Mouse (Mus musculus) c-Kit-positive CD71-positive TER-119-negative erythroid progenitor cells, embryonic 14.5 days (primary cell): ENCODE results near the gene Coa3.
A peak's percentile ranks its signal among the peaks of the same experiment; 100 is the strongest.

Experiments
- DNase-seq: peaks from one replicate; pipeline ENCODE4 v3.0.0-alpha.2; 2013; ENCODE audit warnings: low read depth

Gene Coa3

DNA sequence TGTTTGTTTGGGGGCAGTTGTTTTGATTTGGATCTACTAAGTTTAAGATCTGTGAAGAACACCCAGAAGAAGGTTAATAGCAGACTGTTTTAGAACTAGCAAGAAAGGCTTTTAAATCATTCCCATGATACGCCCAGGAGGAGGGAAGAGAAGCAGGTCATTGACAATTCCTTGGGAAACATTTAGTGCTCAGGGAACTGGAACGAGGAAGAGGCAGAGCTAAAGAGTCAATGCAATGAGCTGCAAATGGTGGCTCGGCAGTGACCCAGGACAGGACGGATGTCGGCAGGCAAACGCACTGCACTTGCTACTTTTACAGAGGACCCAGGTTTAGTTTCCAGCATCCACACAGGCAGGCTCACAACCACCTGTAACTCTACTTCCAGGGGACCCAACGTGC lies 1.9 kb upstream of the Coa3 start:
- no peak for DNase-seq

DNA sequence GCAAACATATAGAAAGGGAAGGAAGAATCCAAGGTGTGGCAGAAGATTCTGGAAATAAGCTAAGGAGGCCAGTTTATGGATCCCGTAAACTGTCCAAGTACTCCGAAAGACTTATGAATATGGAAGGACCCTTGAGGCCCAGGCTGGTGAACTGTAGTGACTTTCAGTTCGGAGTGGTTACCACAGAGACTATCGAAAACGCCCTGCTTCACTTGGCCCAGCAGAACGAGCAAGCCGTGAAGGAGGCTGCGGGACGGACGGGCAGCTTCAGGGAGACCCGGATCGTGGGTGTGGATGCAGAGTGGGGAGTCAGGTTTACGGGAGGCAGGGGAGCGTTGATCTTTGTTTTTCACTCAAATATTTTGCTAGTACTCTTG lies 267 bp upstream of the Coa3 start:
- no peak for DNase-seq

DNA sequence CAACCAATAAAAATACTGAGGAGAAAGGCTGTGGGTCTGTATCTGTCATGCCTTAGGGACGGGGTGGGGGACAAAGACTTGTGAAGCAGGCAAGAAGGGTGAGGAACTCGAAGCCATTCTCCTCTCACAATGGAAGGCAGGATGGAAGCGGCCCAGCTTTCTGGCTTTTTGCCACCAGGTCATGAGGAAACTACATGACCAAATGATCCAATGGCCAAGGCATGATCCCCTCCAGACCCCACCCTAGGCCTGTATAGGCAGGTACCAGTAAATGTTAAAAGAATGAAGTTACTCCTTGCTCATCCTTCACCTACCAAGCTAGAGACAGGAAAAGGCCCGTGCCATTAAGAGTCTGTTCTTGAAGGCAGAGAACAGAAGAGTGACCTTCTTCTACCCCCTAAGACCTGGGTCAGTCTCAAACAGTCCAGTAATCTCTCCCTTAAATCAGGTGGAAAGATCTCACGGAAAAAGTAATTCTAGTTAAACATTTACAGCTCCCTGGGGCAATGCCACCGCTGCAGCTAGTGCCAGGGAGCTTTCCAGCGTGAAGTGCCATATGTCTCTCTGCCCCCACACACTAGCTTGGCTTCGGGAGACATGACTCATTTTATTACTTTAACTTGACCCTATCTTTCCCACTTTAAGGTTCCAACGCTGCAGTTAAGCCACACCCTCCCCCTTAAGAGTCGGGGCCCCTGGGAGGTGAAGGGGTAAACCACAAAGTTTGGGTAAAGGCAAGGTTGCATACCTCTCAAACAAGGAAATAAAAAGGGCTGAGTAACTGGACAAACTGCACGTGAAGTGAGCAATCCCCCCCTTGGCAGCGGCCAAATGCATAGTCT lies 1.3 kb downstream of the Coa3 start:
- DNase-seq: peak; percentile 47

DNA sequence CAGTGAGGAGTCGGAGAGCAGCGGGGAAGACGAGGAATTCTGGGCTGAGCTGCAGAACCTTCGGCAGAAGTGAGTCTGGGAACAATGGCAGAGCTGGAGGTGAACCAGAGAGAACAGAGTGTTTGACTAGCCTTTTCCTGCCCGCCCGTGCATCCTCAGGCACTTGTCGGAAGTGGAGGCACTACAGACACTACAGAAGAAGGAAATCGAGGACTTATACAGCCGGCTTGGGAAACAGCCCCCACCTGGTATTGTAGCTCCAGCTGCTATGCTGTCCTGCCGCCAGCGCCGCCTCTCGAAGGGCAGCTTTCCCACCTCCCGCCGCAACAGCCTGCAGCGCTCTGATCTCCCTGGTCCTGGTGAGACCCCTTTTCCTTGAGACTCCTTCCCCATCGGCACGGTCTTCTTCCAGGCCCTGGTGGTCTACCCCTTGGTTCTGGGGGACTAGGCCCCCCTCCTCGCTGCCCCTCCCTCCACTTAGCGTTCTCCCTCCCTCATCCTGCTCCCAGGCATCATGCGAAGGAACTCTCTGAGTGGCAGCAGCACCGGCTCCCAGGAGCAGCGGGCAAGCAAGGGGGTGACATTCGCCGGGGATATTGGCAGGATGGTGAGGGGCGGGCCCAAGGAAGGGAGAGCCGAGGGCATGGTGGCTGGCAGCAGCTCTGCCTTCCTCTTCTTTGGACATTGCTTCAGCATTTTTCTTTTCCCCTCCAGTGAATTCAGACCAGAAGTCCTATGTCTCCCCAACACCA lies 2.4 kb downstream of the Coa3 start:
- DNase-seq: no peak

DNA sequence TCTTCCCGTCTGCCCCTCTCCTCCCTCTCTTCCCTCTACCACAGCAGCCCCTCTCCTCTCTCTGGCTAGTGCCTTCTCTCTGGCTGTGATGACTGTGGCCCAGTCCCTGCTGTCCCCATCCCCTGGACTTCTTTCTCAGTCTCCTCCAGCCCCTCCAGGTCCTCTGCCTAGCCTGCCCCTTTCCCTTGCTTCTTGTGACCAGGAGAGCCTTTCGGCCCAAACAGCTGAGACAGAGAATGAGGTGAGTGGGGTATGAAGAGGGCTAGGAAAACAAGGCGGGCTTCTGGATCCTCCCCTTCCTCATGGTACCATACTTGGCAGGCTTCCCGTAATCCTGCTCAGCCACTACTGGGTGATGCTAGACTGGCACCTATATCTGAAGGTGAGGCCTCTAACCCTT lies 3.6 kb downstream of the Coa3 start:
- DNase-seq: no peak

DNA sequence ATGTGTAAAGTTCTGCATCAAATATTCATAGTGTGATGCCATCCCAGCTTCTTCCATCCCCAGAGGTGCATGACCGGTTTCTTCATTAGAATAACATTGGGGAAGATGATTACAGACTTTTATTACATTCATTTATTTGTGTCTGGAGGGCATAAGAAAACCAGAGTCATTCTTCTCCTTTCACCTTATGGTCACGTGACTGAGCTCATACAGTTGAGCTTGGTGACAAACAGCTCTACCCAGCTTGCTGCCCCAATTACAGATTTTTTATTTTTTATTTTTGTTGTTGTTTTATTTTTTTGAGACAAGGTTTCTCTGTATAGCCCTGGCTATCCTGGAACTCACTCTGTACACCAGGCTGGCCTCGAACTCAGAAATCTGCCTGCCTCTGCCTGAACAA lies 6.5 kb downstream of the Coa3 start:
- DNase-seq: no peak

DNA sequence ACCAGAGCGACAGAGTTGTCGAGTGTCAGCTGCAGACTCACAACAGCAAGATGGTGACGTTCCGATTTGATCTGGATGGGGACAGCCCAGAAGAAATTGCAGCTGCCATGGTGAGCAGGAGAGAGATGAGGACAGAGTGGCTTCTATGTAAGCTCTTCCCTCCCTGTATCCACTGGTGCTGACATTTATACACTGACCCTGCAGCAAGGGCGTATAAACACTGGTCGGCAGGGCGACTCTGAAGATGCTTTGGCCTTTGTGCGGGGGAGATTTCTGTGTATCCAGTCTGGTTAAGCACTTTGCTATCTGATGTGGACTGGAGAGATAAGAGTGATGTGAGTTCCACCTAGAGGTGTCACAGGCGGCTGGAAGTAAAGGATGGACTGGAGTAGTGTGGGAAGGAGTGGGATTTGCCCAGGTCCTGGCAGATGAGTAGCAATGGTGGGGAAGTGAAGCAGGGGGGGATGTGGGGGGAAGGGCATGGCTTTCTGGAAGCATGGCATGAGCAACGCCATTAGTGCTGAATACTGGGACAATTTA lies 9.3 kb downstream of the Coa3 start:
- DNase-seq: no peak

DNA sequence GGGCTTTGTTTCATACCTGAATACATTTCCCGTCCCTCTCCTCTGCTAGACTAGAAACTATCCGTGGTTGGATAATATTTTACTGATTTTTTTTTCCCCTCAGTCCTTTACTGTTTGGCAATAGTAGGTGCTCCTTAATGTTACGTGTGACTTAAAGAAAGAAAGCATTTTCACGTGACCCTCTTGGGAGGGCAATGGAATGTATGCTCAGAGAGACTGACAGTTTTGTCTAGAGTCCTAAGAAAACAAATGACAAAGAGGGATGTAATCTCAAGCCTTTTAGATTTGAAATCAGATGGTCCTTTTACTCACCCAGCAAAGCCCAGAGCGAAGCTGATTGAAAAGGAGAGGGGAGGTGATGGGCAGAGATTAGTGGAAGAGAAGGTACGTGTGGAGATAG lies 13.0 kb downstream of the Coa3 start:
- DNase-seq: no peak

DNA sequence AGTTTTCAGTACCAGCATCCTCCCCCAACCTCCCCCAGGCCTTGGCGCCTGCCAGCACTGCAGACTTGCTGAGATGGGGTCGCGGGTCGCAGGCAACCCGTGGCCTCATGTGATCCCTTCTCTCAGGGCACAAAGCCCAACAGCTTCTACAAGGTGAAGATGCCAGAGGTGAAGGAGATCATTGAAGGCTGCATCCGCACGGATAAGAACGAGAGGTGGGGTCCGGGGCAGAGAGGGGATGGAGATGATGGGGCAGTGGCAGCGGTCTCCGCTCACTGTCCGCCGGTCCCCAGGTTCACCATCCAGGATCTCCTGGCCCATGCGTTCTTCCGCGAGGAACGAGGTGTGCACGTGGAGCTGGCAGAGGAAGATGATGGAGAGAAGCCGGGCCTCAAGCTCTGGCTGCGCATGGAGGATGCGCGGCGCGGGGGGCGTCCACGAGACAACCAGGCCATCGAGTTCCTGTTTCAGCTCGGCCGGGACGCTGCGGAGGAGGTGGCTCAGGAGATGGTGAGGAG lies 13.9 kb downstream of the Coa3 start:
- no peak for DNase-seq

DNA sequence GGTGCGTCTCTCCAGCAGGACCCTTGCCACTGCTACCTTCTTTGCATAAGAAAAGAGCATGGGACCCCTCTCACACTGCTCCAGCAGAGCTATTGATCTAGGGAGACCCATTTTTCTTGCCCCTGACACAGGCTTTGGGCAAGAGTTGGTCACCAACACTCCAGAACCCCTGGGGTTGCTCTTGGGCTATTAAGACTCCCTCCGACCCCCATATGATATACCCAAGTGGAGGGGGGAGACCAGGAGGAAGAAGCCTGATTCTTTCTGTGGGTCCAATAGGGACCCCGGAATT lies 15.0 kb downstream of the Coa3 start:
- no peak for DNase-seq

DNA sequence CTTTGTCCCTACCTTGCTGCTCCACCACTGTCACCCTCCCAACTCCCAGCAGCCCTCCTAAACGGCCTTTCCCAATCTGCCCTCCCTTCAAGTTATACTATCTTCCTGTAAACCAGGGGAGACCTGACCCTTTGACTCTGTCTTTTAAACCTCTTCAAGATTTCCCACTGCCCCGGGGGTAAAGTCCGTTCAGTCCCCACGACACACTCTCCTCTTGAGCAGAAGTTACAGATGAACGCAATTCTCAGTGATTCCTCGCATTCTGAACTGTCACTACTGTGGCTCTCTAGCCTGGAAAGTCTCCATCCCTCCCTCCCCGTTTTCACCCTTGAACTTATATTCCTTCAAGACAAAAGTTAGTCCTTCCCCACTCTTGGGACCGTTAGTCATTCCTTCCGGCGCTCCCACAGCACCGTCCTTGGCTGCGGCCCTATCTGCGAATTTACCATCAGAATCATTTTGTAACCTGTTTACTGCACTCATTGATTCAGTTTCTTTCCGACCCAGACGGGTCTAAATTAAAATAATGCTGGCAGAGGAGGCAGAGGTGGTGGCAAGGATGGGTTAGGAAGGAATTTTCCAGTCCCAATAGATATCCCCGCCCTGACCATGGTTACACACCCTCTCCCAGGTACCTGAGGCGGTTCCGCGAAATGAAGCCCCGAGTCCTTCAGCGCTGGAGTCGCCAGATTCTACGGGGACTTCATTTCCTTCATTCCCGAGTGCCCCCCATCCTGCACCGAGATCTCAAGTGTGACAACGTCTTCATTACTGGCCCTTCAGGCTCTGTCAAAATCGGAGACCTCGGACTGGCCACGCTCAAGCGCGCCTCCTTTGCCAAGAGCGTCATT lies 15.6 kb downstream of the Coa3 start:
- DNase-seq: no peak

DNA sequence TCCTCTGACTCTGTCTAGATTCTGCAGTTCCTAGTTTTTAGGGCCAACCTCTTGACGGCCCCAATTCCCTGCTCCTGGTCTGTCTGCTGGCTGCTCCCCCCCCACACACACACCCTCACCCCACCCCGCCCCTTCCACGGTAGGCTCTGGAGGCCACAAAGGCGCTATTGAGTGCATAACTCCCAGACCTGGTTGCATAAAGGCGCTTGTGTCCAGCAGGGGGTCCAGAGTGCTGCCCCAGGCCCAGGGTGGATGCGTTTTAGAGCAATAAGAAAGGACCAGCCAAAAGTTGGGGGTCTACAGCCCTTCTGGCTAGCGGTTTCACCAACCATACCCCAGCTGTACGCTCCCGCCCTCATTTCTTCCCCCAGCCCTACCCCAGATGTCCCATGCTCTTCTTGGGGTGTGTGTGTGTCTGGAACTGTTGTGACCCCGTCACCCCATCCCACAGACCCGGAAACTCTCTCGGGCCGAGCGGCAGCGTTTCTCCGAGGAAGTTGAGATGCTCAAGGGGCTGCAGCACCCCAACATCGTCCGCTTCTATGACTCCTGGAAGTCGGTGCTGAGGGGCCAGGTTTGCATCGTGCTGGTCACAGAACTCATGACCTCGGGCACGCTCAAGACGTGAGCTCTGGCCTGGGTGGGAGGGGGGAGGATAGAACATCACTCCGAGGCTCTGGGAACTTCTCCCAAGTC lies 16.5 kb downstream of the Coa3 start:
- DNase-seq: no peak

DNA sequence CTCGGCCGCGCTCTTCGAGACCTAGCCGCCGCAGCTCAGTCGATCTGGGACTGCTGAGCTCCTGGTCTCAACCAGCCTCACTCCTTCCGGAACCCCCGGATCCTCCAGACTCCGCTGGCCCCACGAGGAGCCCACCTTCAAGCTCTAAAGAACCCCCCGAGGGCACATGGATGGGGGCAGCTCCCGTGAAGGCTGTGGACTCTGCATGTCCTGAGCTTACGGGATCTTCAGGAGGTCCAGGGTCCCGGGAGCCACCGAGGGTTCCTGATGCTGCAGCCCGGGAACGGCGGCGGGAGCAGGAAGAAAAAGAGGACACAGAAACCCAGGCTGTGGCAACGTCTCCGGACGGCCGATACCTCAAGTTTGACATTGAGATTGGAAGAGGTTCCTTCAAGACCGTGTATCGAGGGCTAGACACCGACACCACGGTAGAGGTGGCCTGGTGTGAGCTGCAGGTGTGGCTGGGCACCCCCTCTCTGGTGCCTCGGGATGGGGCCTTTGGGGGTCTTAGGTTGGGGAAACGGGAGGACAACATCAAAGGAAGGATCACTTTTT lies 18.0 kb downstream of the Coa3 start:
- no peak for DNase-seq

DNA sequence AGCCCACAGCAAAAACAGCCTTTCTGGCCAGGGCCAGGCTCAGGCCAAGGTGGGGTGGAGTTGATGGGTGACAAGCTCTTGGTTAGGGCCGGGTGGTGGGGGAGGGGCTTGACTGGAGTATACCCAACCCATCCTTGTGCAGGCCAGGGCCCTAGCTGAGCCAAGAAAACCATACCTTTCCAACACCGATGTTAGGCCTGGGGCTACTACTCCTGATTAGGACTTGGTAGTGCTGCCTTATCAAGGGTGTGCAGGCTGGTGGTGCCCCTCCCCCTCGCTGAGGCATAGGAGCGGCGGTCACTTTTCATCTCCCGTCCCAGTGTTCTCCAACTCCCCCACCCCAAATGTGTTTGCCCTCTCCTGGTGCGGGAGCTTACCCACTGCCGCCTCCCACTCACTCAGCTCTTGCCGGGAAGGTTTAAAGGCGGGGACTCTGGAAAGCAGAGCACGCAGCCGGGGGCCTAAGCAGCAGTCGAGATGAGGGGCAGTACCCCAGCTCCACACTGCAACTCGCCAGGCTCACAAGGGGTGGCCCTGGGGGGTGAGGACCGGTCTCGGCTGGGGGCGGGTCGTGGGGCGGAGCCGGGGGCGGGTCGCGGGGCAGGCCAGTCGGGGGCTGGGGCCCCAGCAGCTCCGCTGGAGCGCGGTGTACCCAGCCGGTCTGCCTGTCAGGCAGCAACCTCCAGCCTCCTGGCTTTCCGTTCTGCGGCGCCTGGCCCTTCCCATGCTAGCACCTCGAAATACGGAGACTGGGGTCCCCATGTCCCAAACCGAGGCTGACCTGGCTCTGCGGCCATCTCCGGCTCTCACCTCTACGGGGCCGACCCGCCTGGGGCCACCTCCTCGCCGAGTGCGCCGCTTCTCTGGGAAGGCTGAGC lies 18.7 kb downstream of the Coa3 start, which contains the start of gene Wnk4:
Gene Wnk4 (plus strand): TSS at position 620 of the 878 bp plus-strand sequence.
- DNase-seq: no peak

DNA sequence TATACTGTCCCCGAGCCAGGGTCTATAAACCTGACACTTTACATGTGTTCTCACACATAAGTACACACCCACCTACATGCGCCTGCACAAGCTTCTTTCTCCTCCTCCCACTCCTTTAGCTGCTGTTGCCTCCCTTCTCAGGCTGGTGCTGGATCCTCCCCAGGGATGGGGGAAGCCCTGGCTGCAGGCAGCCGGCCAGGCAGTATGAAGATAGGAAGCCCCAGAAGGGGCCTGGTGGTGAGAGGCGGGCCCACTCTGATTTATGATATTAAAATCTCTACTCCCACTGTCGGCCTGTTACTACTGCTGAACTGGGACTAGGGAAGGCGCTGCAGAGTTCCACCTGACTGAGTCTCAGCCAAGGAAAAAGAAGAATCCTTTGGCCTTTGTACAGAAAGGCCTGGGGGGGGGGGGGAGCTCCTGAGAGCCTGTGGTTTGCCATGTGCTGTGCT lies 19.6 kb downstream of the Coa3 start:
- no peak for DNase-seq

DNA sequence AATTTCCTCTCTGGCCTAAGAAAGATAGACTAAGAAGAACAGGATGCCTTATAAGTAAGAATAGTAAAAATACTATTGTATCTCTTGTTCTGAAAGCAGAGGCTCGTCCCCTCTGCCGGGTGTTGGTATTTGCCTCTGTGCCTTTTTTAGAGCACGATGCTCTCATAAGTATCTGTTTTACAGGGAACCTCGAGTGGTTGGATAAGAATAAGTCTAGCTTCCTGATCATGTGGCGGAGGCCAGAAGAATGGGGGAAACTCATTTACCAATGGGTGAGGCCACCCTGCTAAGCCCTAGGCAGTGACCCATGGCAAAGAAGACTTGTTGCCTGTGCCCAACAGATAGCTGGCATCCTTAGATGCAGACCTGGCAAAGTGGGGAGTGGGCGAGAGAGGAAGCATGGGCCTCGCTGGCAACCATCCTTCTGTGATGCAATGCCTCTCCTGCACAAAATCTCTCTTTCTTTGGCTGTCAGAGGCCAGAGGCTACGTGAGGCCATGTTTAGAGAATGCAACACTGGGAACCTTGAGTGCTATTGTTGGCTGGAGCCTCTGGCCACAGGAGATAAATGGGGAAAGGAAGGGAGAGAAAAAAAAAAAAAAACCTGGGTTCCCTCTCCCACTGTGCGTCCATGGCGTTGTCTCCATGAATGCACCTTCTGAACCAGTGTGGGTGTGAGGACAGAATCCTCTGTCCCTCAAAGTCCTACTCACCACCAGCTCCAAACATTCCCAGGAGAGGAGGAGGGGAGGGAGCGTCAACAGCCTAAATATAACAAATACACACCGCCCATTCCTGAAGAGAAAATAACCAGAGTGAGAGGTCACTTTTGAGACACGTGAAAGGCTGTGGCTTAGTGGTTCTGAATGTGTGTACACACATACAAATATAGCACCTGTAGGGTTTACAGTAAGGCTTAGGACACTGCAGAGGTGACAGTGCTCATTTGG lies 22.8 kb downstream of the Coa3 start:
- no peak for DNase-seq

DNA sequence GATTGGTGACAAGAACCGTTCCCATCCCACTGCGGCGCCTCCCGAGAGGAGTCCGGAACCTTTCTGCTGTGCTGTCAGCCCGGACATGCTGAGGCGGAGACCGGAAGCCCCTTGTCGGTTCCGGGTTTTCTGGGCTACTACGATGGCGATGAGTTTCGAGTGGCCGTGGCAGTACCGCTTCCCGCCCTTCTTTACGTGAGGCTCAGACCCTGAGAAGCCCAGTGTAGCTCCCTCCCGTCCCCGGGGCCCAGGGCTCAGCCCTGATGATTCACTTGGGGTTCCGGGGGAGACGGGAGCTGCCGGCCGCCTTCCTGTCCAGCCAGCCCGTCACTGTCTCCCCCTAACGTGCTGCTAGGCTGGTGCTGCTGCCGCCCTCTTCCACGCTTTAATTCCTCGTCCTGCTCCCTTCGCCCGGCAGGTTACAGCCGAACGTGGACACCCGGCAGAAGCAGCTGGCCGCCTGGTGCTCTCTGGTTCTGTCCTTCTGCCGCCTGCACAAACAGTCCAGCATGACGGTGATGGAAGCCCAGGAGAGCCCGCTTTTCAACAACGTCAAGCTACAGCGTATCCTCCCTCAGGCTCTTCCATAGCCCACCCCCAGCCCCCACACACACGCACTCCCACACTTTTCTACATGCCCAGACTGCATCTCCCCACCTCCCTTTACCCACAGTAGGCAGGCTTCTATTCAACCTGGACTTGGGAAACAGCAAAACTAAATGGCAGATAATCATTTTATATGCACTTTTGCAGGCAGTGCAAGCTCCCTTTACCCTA lies 25.1 kb downstream of the Coa3 start, which contains the start of gene Vps25:
Gene Vps25 (plus strand): TSS at position 95 of the 777 bp plus-strand sequence.
- DNase-seq: no peak

DNA sequence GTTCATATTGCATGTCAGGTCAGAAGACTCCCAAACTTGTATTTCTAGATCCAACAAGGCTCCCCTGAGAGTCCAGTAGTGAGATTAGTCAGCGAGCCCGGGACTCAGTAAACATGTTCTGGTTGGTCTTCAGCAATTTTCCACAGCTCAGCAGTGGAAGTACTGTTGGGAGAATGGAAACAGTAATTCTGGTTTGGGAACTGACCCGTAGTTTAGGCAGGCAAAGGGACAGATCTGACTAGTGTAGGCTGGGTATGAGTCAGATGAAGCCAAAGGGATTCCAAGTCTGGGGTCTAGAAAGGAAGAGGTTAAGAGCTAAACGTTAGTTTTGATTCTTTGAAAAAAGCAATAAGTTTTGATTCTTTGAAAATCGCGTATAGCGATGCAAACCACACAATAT lies 26.0 kb downstream of the Coa3 start:
- peak; percentile 41 for DNase-seq
